Mouse (Mus musculus) ES-Bruce4 (cell line): ENCODE measurements around the gene Ppt2. TPM values are rescaled to one million over a fixed set of nuclear protein-coding genes. Genes with fewer than 3 reads are reported as not detected.

Experiments
- H3K27ac ChIP-seq: 2 replicates; pipeline ENCODE4 v1.5.1; 2012; ENCODE audit warnings: low read length, inconsistent platforms; ENCODE audit not compliant: insufficient read depth
- H3K27me3 ChIP-seq: 2 replicates; pipeline ENCODE4 v1.6.1; 2012; ENCODE audit warnings: mild to moderate bottlenecking, low read length, inconsistent platforms; ENCODE audit not compliant: control insufficient read depth, poor library complexity, insufficient read depth, severe bottlenecking
- H3K36me3 ChIP-seq: 2 replicates; pipeline ENCODE4 v1.6.1; 2012; ENCODE audit warnings: inconsistent platforms, mild to moderate bottlenecking, low read length, moderate library complexity; ENCODE audit not compliant: control insufficient read depth, poor library complexity, insufficient read depth, severe bottlenecking
- H3K4me1 ChIP-seq: one replicate; pipeline ENCODE4 v1.8.1; 2011; ENCODE audit warnings: low read length; ENCODE audit not compliant: control insufficient read depth, insufficient read depth
- H3K4me3 ChIP-seq: 2 replicates; pipeline ENCODE4 v1.5.1; 2011; ENCODE audit warnings: low read depth, mild to moderate bottlenecking, low read length
- H3K9ac ChIP-seq: 2 replicates; pipeline ENCODE4 v1.6.1; 2012; ENCODE audit warnings: low read depth, mild to moderate bottlenecking, inconsistent platforms; ENCODE audit not compliant: poor library complexity, severe bottlenecking
- H3K9me3 ChIP-seq: replicated peaks from 2 replicates; pipeline ENCODE4 v1.6.1; 2012; ENCODE audit warnings: mild to moderate bottlenecking, low read length, inconsistent platforms; ENCODE audit not compliant: control insufficient read depth, poor library complexity, insufficient read depth, severe bottlenecking
- CTCF ChIP-seq: IDR thresholded peaks from one replicate; pipeline ENCODE4 v1.8.1; 2011; ENCODE audit warnings: low read depth, low read length
- EP300 ChIP-seq: IDR thresholded peaks from 2 replicates; pipeline ENCODE4 v1.6.1; 2011; ENCODE audit warnings: low read depth, low read length; ENCODE audit not compliant: insufficient read depth
- POLR2A ChIP-seq: IDR thresholded peaks from one replicate; pipeline ENCODE4 v1.8.1; 2011; ENCODE audit warnings: low read length; ENCODE audit not compliant: insufficient read depth
- polyA plus RNA-seq: library from polyadenylated mRNA; stranded (reverse); fragments of >200 nt; gene quantifications from 2 replicates; pipeline ENCODE4 v1.2.4, GENCODE M21; 2011; ENCODE audit warnings: low read depth; ENCODE audit not compliant: missing spikeins, insufficient read depth, insufficient read length

The Ppt2 gene
- polyA plus RNA-seq, 1 experiment = 26.7 TPM

DNA sequence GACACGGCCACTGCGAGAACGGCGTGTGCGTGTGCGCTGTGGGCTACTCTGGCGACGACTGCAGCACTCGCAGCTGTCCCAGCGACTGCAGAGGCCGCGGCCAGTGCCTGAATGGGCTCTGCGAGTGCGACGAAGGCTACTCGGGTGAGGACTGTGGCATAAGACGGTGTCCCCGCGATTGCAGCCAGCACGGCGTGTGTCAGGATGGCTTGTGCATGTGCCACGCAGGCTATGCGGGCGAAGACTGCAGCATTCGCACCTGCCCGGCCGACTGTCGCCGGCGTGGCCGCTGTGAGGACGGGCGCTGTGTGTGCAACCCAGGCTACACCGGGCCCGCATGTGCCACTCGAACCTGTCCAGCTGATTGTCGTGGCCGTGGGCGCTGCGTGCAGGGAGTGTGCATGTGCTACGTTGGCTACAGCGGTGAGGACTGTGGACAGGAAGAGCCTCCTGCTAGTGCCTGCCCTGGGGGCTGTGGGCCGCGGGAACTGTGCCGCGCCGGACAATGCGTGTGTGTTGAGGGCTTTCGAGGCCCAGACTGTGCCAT is 44.0 kb upstream of the Ppt2 start:
- TF ChIP-seq POLR2A (no peak), CTCF (no peak), EP300 (no peak)

DNA sequence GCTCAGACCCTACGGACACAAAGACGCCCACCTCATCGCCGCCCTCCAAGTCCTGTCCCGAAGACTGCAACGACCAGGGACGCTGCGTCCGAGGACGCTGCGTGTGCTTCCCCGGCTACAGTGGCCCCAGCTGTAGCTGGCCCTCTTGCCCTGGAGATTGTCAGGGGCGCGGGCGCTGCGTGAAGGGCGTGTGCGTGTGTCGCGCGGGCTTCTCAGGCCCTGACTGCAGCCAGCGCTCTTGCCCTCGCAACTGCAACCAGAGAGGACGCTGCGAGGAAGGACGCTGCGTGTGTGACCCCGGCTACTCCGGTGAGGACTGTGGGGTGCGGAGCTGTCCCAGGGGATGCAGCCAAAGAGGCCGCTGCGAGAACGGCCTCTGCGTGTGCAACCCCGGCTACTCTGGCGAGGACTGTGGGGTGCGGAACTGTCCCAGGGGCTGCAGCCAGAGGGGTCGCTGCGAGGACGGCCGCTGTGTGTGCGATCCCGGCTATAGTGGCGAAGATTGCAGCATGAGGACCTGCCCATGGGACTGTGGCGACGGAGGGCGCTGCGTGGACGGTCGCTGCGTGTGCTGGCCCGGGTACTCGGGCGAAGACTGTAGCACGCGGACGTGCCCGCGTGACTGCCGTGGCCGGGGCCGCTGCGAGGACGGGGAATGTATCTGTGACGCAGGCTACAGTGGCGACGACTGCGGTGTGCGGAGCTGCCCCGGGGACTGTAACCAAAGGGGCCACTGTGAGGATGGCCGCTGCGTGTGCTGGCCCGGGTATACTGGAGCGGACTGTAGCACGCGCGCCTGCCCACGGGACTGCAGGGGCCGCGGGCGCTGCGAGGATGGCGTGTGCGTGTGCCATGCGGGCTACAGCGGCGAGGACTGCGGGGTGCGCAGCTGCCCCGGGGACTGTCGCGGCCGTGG is 43.1 kb upstream of the Ppt2 start:
- H3K36me3 ChIP-seq = no peaks in the 10 kb centered on the region
- H3K9me3 ChIP-seq = no peaks in the 10 kb centered on the region
- H3K27ac ChIP-seq = no peak overlapping the region
- TF ChIP-seq EP300 = no peak
- TF ChIP-seq CTCF = no peak
- no peak for TF ChIP-seq POLR2A
- no peaks in the 10 kb centered on the region for H3K4me1 ChIP-seq
- 0 out of 2 replicates have a peak, but pooled peaks cover 4% of the 10 kb centered on the region for H3K27me3 ChIP-seq
- peak overlapping the region; percentile 44 for H3K4me3 ChIP-seq
- no peak overlapping the region for H3K9ac ChIP-seq

More for the DNA sequence above, 44.0 kb upstream of the Ppt2 start:
- Histone ChIP-seq H3K4me3 (peak overlapping the region; percentile 44), H3K9ac (no peak overlapping the region), H3K27me3 (0 out of 2 replicates have a peak, but pooled peaks cover 4% of the 10 kb centered on the region), H3K36me3 (no peaks in the 10 kb centered on the region), H3K9me3 (no peaks in the 10 kb centered on the region), H3K27ac (no peak overlapping the region), H3K4me1 (no peaks in the 10 kb centered on the region)

DNA sequence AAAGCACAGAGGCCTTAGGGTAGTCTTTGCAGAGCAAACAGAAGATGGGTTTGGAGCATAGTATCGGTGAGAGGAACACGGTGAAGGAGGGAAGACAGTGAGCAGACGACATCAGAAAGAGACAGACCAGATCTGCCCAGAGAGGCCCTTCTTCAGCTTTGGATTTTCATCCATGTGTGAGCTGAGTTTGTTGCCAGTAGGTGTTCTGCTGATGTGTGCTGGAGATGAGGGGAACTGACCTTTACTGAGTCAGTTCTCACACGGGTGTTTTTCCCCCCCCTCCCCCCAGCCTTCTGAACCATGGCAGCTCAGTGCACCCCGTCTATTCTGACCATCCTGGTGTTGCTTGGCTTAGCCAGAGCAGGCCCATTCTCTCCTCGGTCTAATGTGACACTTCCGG is 41.9 kb upstream of the Ppt2 start, which contains the start of gene Tnxb:
Gene Tnxb (plus strand): TSS at position 301 of the 400 bp plus-strand sequence.
- H3K27me3 ChIP-seq = 0 out of 2 replicates have a peak, but pooled peaks cover 4% of the 10 kb centered on the region
- H3K27ac ChIP-seq = no peak within 1 kb of the TSS
- no peaks in the 10 kb centered on the region for H3K4me1 ChIP-seq
- no peak within 1 kb of the TSS for H3K9ac ChIP-seq
- H3K36me3 ChIP-seq = no peaks in the 10 kb centered on the region
- peak within 1 kb of the TSS; percentile 44 for H3K4me3 ChIP-seq
- TF ChIP-seq CTCF (no peak), POLR2A (no peak), EP300 (no peak)
- H3K9me3 ChIP-seq = no peaks in the 10 kb centered on the region

- H3K27me3 ChIP-seq = no peaks in the 10 kb centered on the region
- H3K4me3 ChIP-seq = no peak overlapping the region
- H3K4me1 ChIP-seq = no peaks in the 10 kb centered on the region
- no peaks in the 10 kb centered on the region for H3K9me3 ChIP-seq
- no peak overlapping the region for H3K27ac ChIP-seq
- no peaks in the 10 kb centered on the region for H3K36me3 ChIP-seq
- H3K9ac ChIP-seq = no peak overlapping the region
- TF ChIP-seq POLR2A = no peak
- TF ChIP-seq CTCF = no peak
- no peak for TF ChIP-seq EP300
Observed at GRCm38 (mm10) chr17:34664472-34664871, 36.2 kb upstream of the Ppt2 start.

- Histone ChIP-seq H3K9me3 (no peaks in the 10 kb centered on the region), H3K27ac (no peak overlapping the region), H3K27me3 (no peaks in the 10 kb centered on the region), H3K9ac (no peak overlapping the region), H3K4me1 (no peaks in the 10 kb centered on the region), H3K36me3 (no peaks in the 10 kb centered on the region), H3K4me3 (no peak overlapping the region)
- TF ChIP-seq EP300 (no peak), POLR2A (no peak), CTCF (no peak)
Observed at GRCm38 (mm10) chr17:34663558-34663957, 35.2 kb upstream of the Ppt2 start.

- no peak for TF ChIP-seq POLR2A
- TF ChIP-seq CTCF = no peak
- no peak for TF ChIP-seq EP300
Observed at GRCm38 (mm10) chr17:34662978-34663377, 34.7 kb upstream of the Ppt2 start.

More at GRCm38 (mm10) chr17:34662978-34663377, 34.7 kb upstream of the Ppt2 start:
- Histone ChIP-seq H3K4me3 (no peak overlapping the region), H3K27me3 (no peaks in the 10 kb centered on the region), H3K9me3 (no peaks in the 10 kb centered on the region), H3K9ac (no peak overlapping the region), H3K36me3 (no peaks in the 10 kb centered on the region), H3K27ac (no peak overlapping the region), H3K4me1 (no peaks in the 10 kb centered on the region)
